Mouse (Mus musculus): Measurements from ENCODE around the gene Fbxl17. TPM values are rescaled to one million over a fixed set of nuclear protein-coding genes. Genes with fewer than 3 reads are reported as not detected.

The Fbxl17 gene
- total and polyA plus RNA-seq, 3 experiments = 5.0 to 9.7 TPM; not detected in 1

GRCm38 (mm10) chr17:63261508-63262141 lies 238.2 kb downstream of the Fbxl17 start:
- peak overlapping the region; percentile 58 for H3K9ac ChIP-seq (ENCODE audit: control insufficient read depth, low read depth, low read length, poor library complexity, severe bottlenecking)
- no peaks in the 10 kb centered on the region for H3K9me3 ChIP-seq (replicated peaks; ENCODE audit: insufficient read depth, low read length)
- peak; percentile 91 for DNase-seq (ENCODE audit: low read depth, low spot score)
- H3K27ac ChIP-seq (ENCODE audit: control insufficient read depth, low read depth, low read length) = peak overlapping the region; percentile 57
- no peaks in the 10 kb centered on the region for H3K27me3 ChIP-seq (ENCODE audit: control insufficient read depth in 1 of 2, insufficient read depth in 2 of 2, low read length in 2 of 2)
- H3K36me3 ChIP-seq (ENCODE audit: control insufficient read depth in 1 of 2, insufficient read depth in 2 of 2, low read length in 2 of 2) = peaks cover 0 to 12% of the 10 kb centered on the region in 2 experiments; a peak in 1 of 4 replicates
- no peaks in the 10 kb centered on the region for H3K79me2 ChIP-seq (ENCODE audit: control insufficient read depth, insufficient read depth, low read length, poor library complexity)
- peaks cover 4 to 6% of the 10 kb centered on the region in 2 experiments; a peak in 1 of 4 replicates for H3K4me1 ChIP-seq (ENCODE audit: control insufficient read depth in 1 of 2, insufficient read depth in 2 of 2, low read length in 2 of 2)
- H3K4me3 ChIP-seq (ENCODE audit: control insufficient read depth in 1 of 2, insufficient read depth in 1 of 2, low read depth in 2 of 2, low read length in 2 of 2) = peak overlapping the region; percentile 37 to 51
- no peak for TF ChIP-seq CTCF (IDR thresholded peaks at IDR 0.05 in 2 of 3, conservative IDR thresholded peaks at IDR 0.05 in 1 of 3; ENCODE audit: control insufficient read depth in 1 of 3, insufficient read depth in 1 of 3, low read depth in 2 of 3, low read length in 3 of 3, poor library complexity in 1 of 3, severe bottlenecking in 1 of 3)
- 0 out of 2 replicates have a peak, but pooled peaks have one; percentile 21 for TF ChIP-seq CHD1 (IDR thresholded peaks at IDR 0.05; ENCODE audit: low read depth, low read length)
- TF ChIP-seq NELFE (IDR thresholded peaks at IDR 0.05; ENCODE audit: low read depth, low read length) = no peak
- no peak for TF ChIP-seq MYB (IDR thresholded peaks at IDR 0.05; ENCODE audit: low read depth, low read length)
- TF ChIP-seq NRF1 (IDR thresholded peaks at IDR 0.05; ENCODE audit: insufficient read depth, low read depth, low read length, poor library complexity, severe bottlenecking) = no peak
- peak; percentile 36 for TF ChIP-seq MXI1 (IDR thresholded peaks at IDR 0.05; ENCODE audit: low read depth, low read length)
- TF ChIP-seq GABPA (IDR thresholded peaks at IDR 0.05; ENCODE audit: low read depth, low read length) = no peak
- peak; percentile 87 for TF ChIP-seq GATA1 (IDR thresholded peaks at IDR 0.05; ENCODE audit: low read depth, low read length)
- no peak for TF ChIP-seq ZMIZ1 (IDR thresholded peaks at IDR 0.05; ENCODE audit: low read depth, low read length)
- TF ChIP-seq USF2 (IDR thresholded peaks at IDR 0.05; ENCODE audit: borderline replicate concordance in 1 of 2, insufficient read depth in 1 of 2, low read depth in 1 of 2, low read length in 2 of 2) = no peak
- no peak; the same call in 1 of the 2 replicates for TF ChIP-seq SIN3A (IDR thresholded peaks at IDR 0.05; ENCODE audit: low read length)
- TF ChIP-seq UBTF (IDR thresholded peaks at IDR 0.05; ENCODE audit: borderline replicate concordance, insufficient read depth, low read depth, low read length) = no peak
- TF ChIP-seq RAD21 (IDR thresholded peaks at IDR 0.05; ENCODE audit: low read depth, low read length) = no peak
- TF ChIP-seq SMC3 (IDR thresholded peaks at IDR 0.05; ENCODE audit: low read depth, low read length) = no peak; the same call in 1 of the 2 replicates
- TF ChIP-seq POLR2AphosphoS2 (IDR thresholded peaks at IDR 0.05; ENCODE audit: low read length) = no peak
- TF ChIP-seq ZKSCAN1 (IDR thresholded peaks at IDR 0.05; ENCODE audit: low read depth, low read length) = no peak
- TF ChIP-seq ZNF384 (IDR thresholded peaks at IDR 0.05; ENCODE audit: low read depth, low read length) = no peak
- no peak for TF ChIP-seq POLR2AphosphoS5 (IDR thresholded peaks at IDR 0.05; ENCODE audit: borderline replicate concordance, low read depth, low read length)
- TF ChIP-seq EP300 (IDR thresholded peaks at IDR 0.05; ENCODE audit: low read depth in 1 of 2, low read length in 2 of 2) = peak; percentile 87
- no peak for TF ChIP-seq E2F4 (IDR thresholded peaks at IDR 0.05; ENCODE audit: borderline replicate concordance, low read depth, low read length)
- no peak for TF ChIP-seq JUND (IDR thresholded peaks at IDR 0.05; ENCODE audit: low read depth, low read length)
- TF ChIP-seq MAFK (IDR thresholded peaks at IDR 0.05; ENCODE audit: borderline replicate concordance, low read depth, low read length) = peak; percentile 93
- no peak for TF ChIP-seq MYC (IDR thresholded peaks at IDR 0.05; ENCODE audit: low read depth, low read length)
- no peak for TF ChIP-seq KAT2A (conservative IDR thresholded peaks at IDR 0.05; ENCODE audit: low read depth, low read length)
- peak; percentile 67; the same call in 1 of the 2 replicates for TF ChIP-seq RCOR1 (IDR thresholded peaks at IDR 0.05; ENCODE audit: low read depth, low read length)
- TF ChIP-seq CHD2 (IDR thresholded peaks at IDR 0.05; ENCODE audit: low read length) = no peak
- peak; percentile 80 for TF ChIP-seq TAL1 (IDR thresholded peaks at IDR 0.05; ENCODE audit: low read length)
- TF ChIP-seq TBP (IDR thresholded peaks at IDR 0.05; ENCODE audit: low read depth, low read length) = 0 out of 2 replicates have a peak, but pooled peaks have one; percentile 47
- TF ChIP-seq ETS1 (IDR thresholded peaks at IDR 0.05; ENCODE audit: low read depth, low read length) = peak; percentile 84
- TF ChIP-seq HCFC1 (IDR thresholded peaks at IDR 0.05; ENCODE audit: low read depth, low read length) = no peak
- no peak for TF ChIP-seq BHLHE40 (IDR thresholded peaks at IDR 0.05; ENCODE audit: borderline replicate concordance, low read depth, low read length)
- no peak for TF ChIP-seq ZC3H11A (IDR thresholded peaks at IDR 0.05; ENCODE audit: low read depth, low read length)
- peak; percentile 87 for TF ChIP-seq TCF12 (IDR thresholded peaks at IDR 0.05; ENCODE audit: low read depth, low read length)
- no peak for TF ChIP-seq USF1 (IDR thresholded peaks at IDR 0.05; ENCODE audit: low read depth, low read length)
- no peak for TF ChIP-seq MEF2A (IDR thresholded peaks at IDR 0.05; ENCODE audit: extremely low read depth, insufficient replicate concordance, low read depth, low read length, poor library complexity, severe bottlenecking)
- no peak for TF ChIP-seq MAZ (IDR thresholded peaks at IDR 0.05; ENCODE audit: low read depth, low read length)

Measured in MEL (cell line).